In the genomic region with DNA sequence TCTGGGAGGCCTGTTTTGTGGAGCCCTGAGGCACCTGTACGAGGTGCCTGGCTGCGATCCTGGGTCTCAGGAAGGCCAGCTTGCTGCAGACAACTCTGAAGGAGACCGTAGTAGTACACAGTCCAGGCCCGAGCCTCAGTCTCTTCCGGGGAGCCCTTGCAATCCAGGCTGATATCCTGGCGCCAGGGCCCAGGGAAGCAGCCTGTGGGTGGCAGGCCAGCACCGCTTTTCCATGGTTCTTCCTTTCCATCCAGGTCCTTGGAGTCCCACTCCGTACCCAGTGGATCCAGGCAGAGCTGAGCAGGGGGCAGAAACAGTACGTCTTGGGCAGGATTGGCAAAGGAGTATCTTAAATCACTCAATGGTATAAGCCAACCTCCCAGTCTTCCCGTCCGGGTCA, we compare ENCODE assay signal across 13 mouse cellular contexts. TPM values are rescaled to one million over a fixed set of nuclear protein-coding genes. Genes with fewer than 3 reads are reported as not detected.
DNase-seq lines count a peak whose midpoint lies in the region; ATAC-seq and TF ChIP-seq lines count a peak whose summit lies in the region.
"Had no signal": no experiment of that assay in that cellular context is flagged by ENCODE, and none has a peak within 500 bp of the region (broad histone marks: within the 10 kb centered on the region; RNA-seq: fewer than 3 reads in every experiment).

No protein-coding gene starts in this region.

- peak overlapping the region; percentile 21; the same call in 1 of the 2 replicates for H3K9ac ChIP-seq in heart, embryonic 14.5 days (ENCODE audit: low read length)
- peak overlapping the region; percentile 43; the same call in 1 of the 2 replicates for H3K9ac ChIP-seq in limb, embryonic 13.5 days
- peak overlapping the region; percentile 52 for H3K9ac ChIP-seq in ES-E14 (ENCODE audit: insufficient read depth, low read depth, low read length, poor library complexity, severe bottlenecking)
- H3K9ac ChIP-seq: lung, embryonic 14.5 days; neural tube, embryonic 12.5 days; stomach, embryonic 15.5 days had no signal

- no peak for DNase-seq in heart, adult 8-10 months (ENCODE audit: low spot score)
- no peak for DNase-seq in limb, embryonic 10.5 days (ENCODE audit: low spot score)
- DNase-seq in ES-E14 (ENCODE audit: low read depth, low spot score) (no peak), liver (no peak)
- DNase-seq in embryonic facial prominence, embryonic 10.5 days (ENCODE audit: low spot score) = no peak
- DNase-seq: cerebellum, adult 2 months; lung, embryonic 14.5 days had no signal

- H3K4me1 ChIP-seq in heart, embryonic 14.5 days (ENCODE audit: control insufficient read depth in 2 of 2, insufficient read depth in 2 of 2, low read length in 2 of 2) = peaks cover 31 to 50% of the 10 kb centered on the region in 2 experiments
- H3K4me1 ChIP-seq in limb, embryonic 13.5 days = peaks cover 37% of the 10 kb centered on the region
- peaks cover 40% of the 10 kb centered on the region for H3K4me1 ChIP-seq in limb, embryonic 10.5 days
- peaks cover 0 to 30% of the 10 kb centered on the region in 2 experiments; a peak in 2 of 4 replicates for H3K4me1 ChIP-seq in ES-E14 (ENCODE audit: control insufficient read depth in 2 of 2, insufficient read depth in 2 of 2, low read length in 2 of 2, poor library complexity in 1 of 2)
- peaks cover 46% of the 10 kb centered on the region for H3K4me1 ChIP-seq in embryonic facial prominence, embryonic 10.5 days

- H3K4me2 ChIP-seq in heart, embryonic 14.5 days (ENCODE audit: low read length) = no peak overlapping the region
- H3K4me2 ChIP-seq in limb, embryonic 13.5 days (replicated peaks) = no peak overlapping the region
- H3K4me2 ChIP-seq: lung, embryonic 14.5 days; neural tube, embryonic 12.5 days; stomach, embryonic 15.5 days had no signal

- no peaks in the 10 kb centered on the region for H3K36me3 ChIP-seq in heart, embryonic 14.5 days (ENCODE audit: control insufficient read depth, insufficient read depth, low read length)
- H3K36me3 ChIP-seq in limb, embryonic 13.5 days = no peaks in the 10 kb centered on the region
- no peaks in the 10 kb centered on the region for H3K36me3 ChIP-seq in limb, embryonic 10.5 days
- no peaks in the 10 kb centered on the region for H3K36me3 ChIP-seq in ES-E14 (ENCODE audit: control insufficient read depth, insufficient read depth, low read length, poor library complexity, severe bottlenecking)
- no peaks in the 10 kb centered on the region for H3K36me3 ChIP-seq in embryonic facial prominence, embryonic 10.5 days (replicated peaks)
- H3K36me3 ChIP-seq: neural tube, embryonic 12.5 days; stomach, embryonic 15.5 days had no signal

- H3K4me3 ChIP-seq in heart, embryonic 14.5 days (ENCODE audit: control insufficient read depth in 1 of 2, insufficient read depth in 1 of 2, low read depth in 1 of 2, low read length in 2 of 2) = no peak overlapping the region
- H3K4me3 ChIP-seq in limb, embryonic 13.5 days = no peak overlapping the region
- no peak overlapping the region for H3K4me3 ChIP-seq in limb, embryonic 10.5 days
- H3K4me3 ChIP-seq in ES-E14 (ENCODE audit: insufficient read depth in 1 of 2, low read depth in 1 of 2, low read length in 2 of 2, poor library complexity in 1 of 2, severe bottlenecking in 1 of 2) = no peak overlapping the region
- no peak overlapping the region for H3K4me3 ChIP-seq in embryonic facial prominence, embryonic 10.5 days
- H3K4me3 ChIP-seq: neural tube, embryonic 12.5 days; stomach, embryonic 15.5 days had no signal

- H3K27ac ChIP-seq in heart, embryonic 14.5 days (replicated peaks in 1 of 2; ENCODE audit: control insufficient read depth in 1 of 2, insufficient read depth in 1 of 2, low read depth in 2 of 2, low read length in 2 of 2) = peak overlapping the region in 1 of 2 experiments; percentile 84; a peak in 2 of 4 replicates
- H3K27ac ChIP-seq in limb, embryonic 13.5 days = no peak overlapping the region
- no peak overlapping the region for H3K27ac ChIP-seq in limb, embryonic 10.5 days
- no peak overlapping the region for H3K27ac ChIP-seq in ES-E14 (ENCODE audit: insufficient read depth, low read depth, low read length, poor library complexity, severe bottlenecking)
- H3K27ac ChIP-seq in embryonic facial prominence, embryonic 10.5 days (replicated peaks) = 0 out of 2 replicates have a peak overlapping the region, but pooled peaks have one; percentile 2
- H3K27ac ChIP-seq: neural tube, embryonic 12.5 days; stomach, embryonic 15.5 days had no signal

- 60% methylated on average over 11 of the region's 11 CpGs for WGBS in heart, embryonic 14.5 days
- 56% methylated on average over 11 of the region's 11 CpGs for WGBS in limb, embryonic 13.5 days
- 55% methylated on average over 11 of the region's 11 CpGs for whole genome bisulfite sequencing in limb, embryonic 10.5 days
- WGBS in embryonic facial prominence, embryonic 10.5 days = 60% methylated on average over 11 of the region's 11 CpGs

- no peaks in the 10 kb centered on the region for H3K27me3 ChIP-seq in heart, embryonic 14.5 days (ENCODE audit: control insufficient read depth, insufficient read depth, low read length)
- peaks cover 3% of the 10 kb centered on the region; the same call in 1 of the 2 replicates for H3K27me3 ChIP-seq in limb, embryonic 13.5 days
- H3K27me3 ChIP-seq in limb, embryonic 10.5 days (ENCODE audit: low read depth, poor library complexity, severe bottlenecking) = peaks cover 15% of the 10 kb centered on the region
- peaks cover 20% of the 10 kb centered on the region for H3K27me3 ChIP-seq in embryonic facial prominence, embryonic 10.5 days (replicated peaks; ENCODE audit: low read depth, poor library complexity, severe bottlenecking)
- H3K27me3 ChIP-seq: neural tube, embryonic 12.5 days; stomach, embryonic 15.5 days had no signal

- no peak for ATAC-seq in heart, embryonic 14.5 days (ENCODE audit: insufficient number of reproducible peaks, insufficient read depth, low FRiP score, low read depth)
- no peak for ATAC-seq in limb, embryonic 13.5 days (ENCODE audit: low FRiP score, low read depth)
- ATAC-seq: inflammation-experienced regulatory T-cells, adult 6 months had no signal

- no peaks in the 10 kb centered on the region for H3K9me3 ChIP-seq in heart, embryonic 14.5 days (ENCODE audit: control insufficient read depth, low read length)
- H3K9me3 ChIP-seq in limb, embryonic 13.5 days = no peaks in the 10 kb centered on the region
- H3K9me3 ChIP-seq in limb, embryonic 10.5 days (replicated peaks) = no peaks in the 10 kb centered on the region
- no peaks in the 10 kb centered on the region for H3K9me3 ChIP-seq in ES-E14 (ENCODE audit: control insufficient read depth, insufficient read depth, low read depth, low read length)
- no peaks in the 10 kb centered on the region for H3K9me3 ChIP-seq in embryonic facial prominence, embryonic 10.5 days
- H3K9me3 ChIP-seq: neural tube, embryonic 12.5 days; stomach, embryonic 15.5 days had no signal

- in situ Hi-C loops in ES-E14 (cut with MboI; ENCODE audit: low sequenced_read_pairs in 2 of 2, unreplicated experiment in 2 of 2) = no loop called here

TF ChIP-seq in ES-E14, 5 proteins besides CTCF, POLR2A, EP300 and RAD21 (continues in another document):
- TF ChIP-seq CHD2 (IDR thresholded peaks at IDR 0.05; ENCODE audit: low read depth, low read length) = no peak
- no peak for TF ChIP-seq ZNF384 (IDR thresholded peaks at IDR 0.05; ENCODE audit: low read depth, low read length)
- no peak for TF ChIP-seq HCFC1 (IDR thresholded peaks at IDR 0.05; ENCODE audit: borderline replicate concordance, insufficient read depth, low read length)

RNA-seq across cellular contexts. Expression of gene Carns1, which starts 2.4 kb away (rescaled TPM):
- 6.5 and 8.7 TPM in 2 replicates for polyA plus RNA-seq in heart, embryonic 14.5 days (2014; fragmentation: Nextera tagmentation; extraction: Ambion mirVana)
- 10 to 100 TPM; 28.3 to 37.5 (median 30.5) TPM for total RNA-seq in heart, adult 8-10 months (2022)
- polyA plus RNA-seq in limb, embryonic 13.5 days (2015; fragmentation: Nextera tagmentation; extraction: Ambion mirVana) = 2.2 and 2.5 TPM in 2 replicates
- polyA plus RNA-seq in limb, embryonic 10.5 days (2016; fragmentation: Nextera tagmentation; extraction: Ambion mirVana) = 3.2 and 3.3 TPM in 2 replicates
- 2.3 and 3.3 TPM in 2 replicates for total RNA-seq in ES-E14 (2012; rRNA removed)
- 2.7 and 4.4 TPM in 2 replicates for polyA plus RNA-seq in embryonic facial prominence, embryonic 10.5 days (2016; fragmentation: Nextera tagmentation; extraction: Ambion mirVana)

RNA-seq across cellular contexts. Expression of gene Rps6kb2, which starts 9.8 kb away (rescaled TPM):
- 31.4 and 34.4 TPM in 2 replicates for polyA plus RNA-seq in heart, embryonic 14.5 days (2014; fragmentation: Nextera tagmentation; extraction: Ambion mirVana)
- 10 to 100 TPM; 15.6 to 17.9 (median 17.0) TPM for total RNA-seq in heart, adult 8-10 months (2022)
- polyA plus RNA-seq in limb, embryonic 13.5 days (2015; fragmentation: Nextera tagmentation; extraction: Ambion mirVana) = 63.9 and 65.7 TPM in 2 replicates
- 58.3 and 66.0 TPM in 2 replicates for polyA plus RNA-seq in limb, embryonic 10.5 days (2016; fragmentation: Nextera tagmentation; extraction: Ambion mirVana)
- total RNA-seq in ES-E14 (2012; rRNA removed) = 19.7 and 26.6 TPM in 2 replicates
- polyA plus RNA-seq in embryonic facial prominence, embryonic 10.5 days (2016; fragmentation: Nextera tagmentation; extraction: Ambion mirVana) = 66.1 and 68.5 TPM in 2 replicates

RNA-seq across cellular contexts. Expression of gene Tbc1d10c, which starts 18.2 kb away (rescaled TPM):
- polyA plus RNA-seq in heart, embryonic 14.5 days (2014; fragmentation: Nextera tagmentation; extraction: Ambion mirVana) = 2.2 and 2.6 TPM in 2 replicates
- total RNA-seq in heart, adult 8-10 months (2022) = 10 to 100 TPM in 2 of 4 experiments, 1 to 10 TPM in 2; 8.6 to 19.6 (median 12.4) TPM
- polyA plus RNA-seq in limb, embryonic 13.5 days (2015; fragmentation: Nextera tagmentation; extraction: Ambion mirVana) = 1.3 and 2.7 TPM in 2 replicates
- 0.21 and 1.2 TPM in 2 replicates for polyA plus RNA-seq in limb, embryonic 10.5 days (2016; fragmentation: Nextera tagmentation; extraction: Ambion mirVana)
- 2.9 and 3.5 TPM in 2 replicates for total RNA-seq in ES-E14 (2012; rRNA removed)
- polyA plus RNA-seq in embryonic facial prominence, embryonic 10.5 days (2016; fragmentation: Nextera tagmentation; extraction: Ambion mirVana) = 0.57 and 1.4 TPM in 2 replicates

RNA-seq across cellular contexts. Expression of gene Ppp1ca, which starts 18.9 kb away (rescaled TPM):
- 708 and 757 TPM in 2 replicates for polyA plus RNA-seq in heart, embryonic 14.5 days (2014; fragmentation: Nextera tagmentation; extraction: Ambion mirVana)
- 100 to 1,000 TPM; 261 to 310 (median 281) TPM for total RNA-seq in heart, adult 8-10 months (2022)
- polyA plus RNA-seq in limb, embryonic 13.5 days (2015; fragmentation: Nextera tagmentation; extraction: Ambion mirVana) = 817 and 858 TPM in 2 replicates
- 1,070 and 1,129 TPM in 2 replicates for polyA plus RNA-seq in limb, embryonic 10.5 days (2016; fragmentation: Nextera tagmentation; extraction: Ambion mirVana)
- 407 and 426 TPM in 2 replicates for total RNA-seq in ES-E14 (2012; rRNA removed)
- 1,000 and 1,025 TPM in 2 replicates for polyA plus RNA-seq in embryonic facial prominence, embryonic 10.5 days (2016; fragmentation: Nextera tagmentation; extraction: Ambion mirVana)

RNA-seq across cellular contexts. Expression of gene Ptprcap, which starts 19.5 kb away (rescaled TPM):
- polyA plus RNA-seq in heart, embryonic 14.5 days (2014; fragmentation: Nextera tagmentation; extraction: Ambion mirVana) = 0.54 and 0.82 TPM in 2 replicates
- total RNA-seq in heart, adult 8-10 months (2022) = 1 to 10 TPM in 3 of 4 experiments, under 1 TPM in 1; 0.73 to 2.4 (median 1.3) TPM
- 2.7 and 3.6 TPM in 2 replicates for polyA plus RNA-seq in limb, embryonic 13.5 days (2015; fragmentation: Nextera tagmentation; extraction: Ambion mirVana)
- polyA plus RNA-seq in limb, embryonic 10.5 days (2016; fragmentation: Nextera tagmentation; extraction: Ambion mirVana) = 0.93 and 1.4 TPM in 2 replicates
- total RNA-seq in ES-E14 (2012; rRNA removed) = 9.5 and 15.1 TPM in 2 replicates
- 0.58 TPM in 1 of 2 replicates, not detected in the other for polyA plus RNA-seq in embryonic facial prominence, embryonic 10.5 days (2016; fragmentation: Nextera tagmentation; extraction: Ambion mirVana)
- total RNA-seq: gastrocnemius, adult 18-20 months had no signal
